Mouse (Mus musculus): ENCODE data around the gene Raf1. TPM values are rescaled to one million over a fixed set of nuclear protein-coding genes. Genes with fewer than 3 reads are reported as not detected.

The Raf1 gene
- total and polyA plus RNA-seq, 3 experiments: 79.3 to 80.7 TPM; not detected in 1

DNA sequence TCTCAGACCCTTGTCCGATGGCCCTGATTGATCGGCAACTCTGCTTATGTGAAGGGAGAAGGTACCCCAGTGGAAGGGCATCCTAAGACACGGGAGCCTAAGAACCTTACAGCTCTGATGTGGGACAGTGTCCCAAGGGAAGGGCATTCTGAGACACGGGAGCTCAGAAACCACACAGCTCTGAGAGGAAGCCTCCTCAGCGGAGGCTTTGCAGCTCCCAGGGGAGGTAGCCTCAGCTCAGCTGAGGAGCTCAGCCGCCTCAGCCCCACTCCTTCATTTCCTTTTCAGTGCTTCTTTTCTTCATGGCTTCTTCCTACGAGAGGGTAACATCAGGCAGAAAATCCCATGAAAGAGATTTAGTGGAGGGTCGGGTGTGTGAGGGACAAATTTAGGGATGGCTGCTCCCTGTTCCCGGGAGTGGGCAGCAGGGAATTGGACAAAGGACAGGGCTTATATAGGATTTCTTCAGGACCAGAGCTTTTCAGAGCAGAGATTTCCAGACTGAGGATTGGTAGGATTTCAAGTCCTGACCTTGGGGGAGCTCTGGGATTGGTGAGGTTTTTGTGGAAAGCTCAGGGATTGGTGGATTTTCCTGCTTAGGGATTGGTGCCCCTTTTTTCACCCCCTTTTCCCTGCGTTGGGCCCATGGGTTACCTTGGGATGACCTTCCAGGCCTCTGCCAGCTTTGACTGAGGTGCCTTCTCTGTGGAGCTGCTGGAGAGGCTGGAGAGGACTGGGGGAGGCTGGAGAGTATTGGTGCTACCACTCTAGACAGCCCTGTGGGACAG is 93.9 kb downstream of the Raf1 start:
- Histone ChIP-seq H3K36me3 (ENCODE audit: control insufficient read depth in 1 of 2, insufficient read depth in 2 of 2, low read length in 2 of 2) (peaks cover 0 to 6% of the 10 kb centered on the region in 2 experiments; a peak in 3 of 4 replicates), H3K4me3 (ENCODE audit: control insufficient read depth in 1 of 2, insufficient read depth in 1 of 2, low read depth in 2 of 2, low read length in 2 of 2) (no peak overlapping the region), H3K4me1 (ENCODE audit: control insufficient read depth in 1 of 2, insufficient read depth in 2 of 2, low read length in 2 of 2) (peaks cover 0 to 15% of the 10 kb centered on the region in 2 experiments; a peak in 3 of 4 replicates), H3K27ac (ENCODE audit: control insufficient read depth, low read depth, low read length) (no peak overlapping the region), H3K79me2 (ENCODE audit: control insufficient read depth, insufficient read depth, low read length, poor library complexity) (no peaks in the 10 kb centered on the region), H3K9me3 (replicated peaks; ENCODE audit: insufficient read depth, low read length) (no peaks in the 10 kb centered on the region), H3K27me3 (ENCODE audit: control insufficient read depth in 1 of 2, insufficient read depth in 2 of 2, low read length in 2 of 2) (no peaks in the 10 kb centered on the region), H3K9ac (ENCODE audit: control insufficient read depth, low read depth, low read length, poor library complexity, severe bottlenecking) (no peak overlapping the region)
- no peak for TF ChIP-seq MYC (IDR thresholded peaks at IDR 0.05; ENCODE audit: low read depth, low read length)
- TF ChIP-seq BHLHE40 (IDR thresholded peaks at IDR 0.05; ENCODE audit: borderline replicate concordance, low read depth, low read length): no peak
- no peak for TF ChIP-seq MAZ (IDR thresholded peaks at IDR 0.05; ENCODE audit: low read depth, low read length)
- TF ChIP-seq ZNF384 (IDR thresholded peaks at IDR 0.05; ENCODE audit: low read depth, low read length): no peak
- no peak for TF ChIP-seq TAL1 (IDR thresholded peaks at IDR 0.05; ENCODE audit: low read length)
- no peak for TF ChIP-seq POLR2AphosphoS2 (IDR thresholded peaks at IDR 0.05; ENCODE audit: low read length)
- DNase-seq (ENCODE audit: low read depth, low spot score): no peak

DNA sequence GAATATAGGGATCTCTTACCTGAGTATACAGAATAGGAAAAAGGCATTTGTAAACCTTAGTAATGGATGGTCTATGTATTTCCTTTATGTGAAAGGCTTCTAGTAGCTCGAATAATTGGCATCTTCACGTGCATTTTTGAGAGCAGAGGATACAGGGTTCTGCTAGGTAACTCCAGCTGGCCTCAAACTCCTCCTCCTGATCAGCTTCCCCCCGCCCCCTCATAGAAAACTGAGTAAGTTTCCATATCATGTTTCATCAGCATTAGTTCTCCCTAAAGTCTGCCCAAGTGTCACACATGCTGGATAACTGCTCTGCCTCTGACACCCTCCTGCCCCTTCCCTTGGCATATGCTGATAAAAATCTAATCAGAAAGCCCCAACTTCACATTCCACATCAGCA is 95.6 kb downstream of the Raf1 start:
- H3K36me3 ChIP-seq (ENCODE audit: control insufficient read depth in 1 of 2, insufficient read depth in 2 of 2, low read length in 2 of 2): peaks cover 0 to 6% of the 10 kb centered on the region in 2 experiments; a peak in 3 of 4 replicates
- no peak overlapping the region for H3K27ac ChIP-seq (ENCODE audit: control insufficient read depth, low read depth, low read length)
- TF ChIP-seq TAL1 (IDR thresholded peaks at IDR 0.05; ENCODE audit: low read length): no peak
- TF ChIP-seq HCFC1 (IDR thresholded peaks at IDR 0.05; ENCODE audit: low read depth, low read length): no peak
- no peak for TF ChIP-seq ELF1 (IDR thresholded peaks at IDR 0.05; ENCODE audit: low read depth, low read length)
- TF ChIP-seq MAZ (IDR thresholded peaks at IDR 0.05; ENCODE audit: low read depth, low read length): no peak
- TF ChIP-seq CHD1 (IDR thresholded peaks at IDR 0.05; ENCODE audit: low read depth, low read length): no peak
- TF ChIP-seq CHD2 (IDR thresholded peaks at IDR 0.05; ENCODE audit: low read length): no peak
- no peak for TF ChIP-seq NRF1 (IDR thresholded peaks at IDR 0.05; ENCODE audit: insufficient read depth, low read depth, low read length, poor library complexity, severe bottlenecking)
- TF ChIP-seq RCOR1 (IDR thresholded peaks at IDR 0.05; ENCODE audit: low read depth, low read length): no peak
- no peak for TF ChIP-seq USF2 (IDR thresholded peaks at IDR 0.05; ENCODE audit: borderline replicate concordance in 1 of 2, insufficient read depth in 1 of 2, low read depth in 1 of 2, low read length in 2 of 2)
- no peak for TF ChIP-seq ZKSCAN1 (IDR thresholded peaks at IDR 0.05; ENCODE audit: low read depth, low read length)
- no peak for TF ChIP-seq KAT2A (conservative IDR thresholded peaks at IDR 0.05; ENCODE audit: low read depth, low read length)
- TF ChIP-seq MAX (IDR thresholded peaks at IDR 0.05; ENCODE audit: low read length): no peak
- no peak for TF ChIP-seq POLR2AphosphoS2 (IDR thresholded peaks at IDR 0.05; ENCODE audit: low read length)
- no peak for TF ChIP-seq TCF12 (IDR thresholded peaks at IDR 0.05; ENCODE audit: low read depth, low read length)
- no peak for TF ChIP-seq EP300 (IDR thresholded peaks at IDR 0.05; ENCODE audit: low read depth in 1 of 2, low read length in 2 of 2)
- TF ChIP-seq TBP (IDR thresholded peaks at IDR 0.05; ENCODE audit: low read depth, low read length): no peak
- no peak for TF ChIP-seq ZC3H11A (IDR thresholded peaks at IDR 0.05; ENCODE audit: low read depth, low read length)
- TF ChIP-seq GABPA (IDR thresholded peaks at IDR 0.05; ENCODE audit: low read depth, low read length): no peak
- H3K4me3 ChIP-seq (ENCODE audit: control insufficient read depth in 1 of 2, insufficient read depth in 1 of 2, low read depth in 2 of 2, low read length in 2 of 2): no peak overlapping the region
- DNase-seq (ENCODE audit: low read depth, low spot score): peak; percentile 15
- H3K9me3 ChIP-seq (replicated peaks; ENCODE audit: insufficient read depth, low read length): no peaks in the 10 kb centered on the region
- no peaks in the 10 kb centered on the region for H3K27me3 ChIP-seq (ENCODE audit: control insufficient read depth in 1 of 2, insufficient read depth in 2 of 2, low read length in 2 of 2)
- no peaks in the 10 kb centered on the region for H3K79me2 ChIP-seq (ENCODE audit: control insufficient read depth, insufficient read depth, low read length, poor library complexity)
- H3K4me1 ChIP-seq (ENCODE audit: control insufficient read depth in 1 of 2, insufficient read depth in 2 of 2, low read length in 2 of 2): peaks cover 0 to 15% of the 10 kb centered on the region in 2 experiments; a peak in 3 of 4 replicates
- H3K9ac ChIP-seq (ENCODE audit: control insufficient read depth, low read depth, low read length, poor library complexity, severe bottlenecking): no peak overlapping the region

All from MEL (cell line).